Mouse (Mus musculus): ENCODE data around the gene Bglap. TPM values are rescaled to one million over a fixed set of nuclear protein-coding genes. Genes with fewer than 3 reads are reported as not detected.
"Not testable (repeated sequence)": the region's sequence is repeated elsewhere in the genome, so short reads cannot be mapped to it uniquely, and the experiment has no call there.

Bglap gene
- not detected in 2 replicates for polyA plus RNA-seq (2014; fragmentation: Nextera tagmentation; extraction: Ambion mirVana)

DNA sequence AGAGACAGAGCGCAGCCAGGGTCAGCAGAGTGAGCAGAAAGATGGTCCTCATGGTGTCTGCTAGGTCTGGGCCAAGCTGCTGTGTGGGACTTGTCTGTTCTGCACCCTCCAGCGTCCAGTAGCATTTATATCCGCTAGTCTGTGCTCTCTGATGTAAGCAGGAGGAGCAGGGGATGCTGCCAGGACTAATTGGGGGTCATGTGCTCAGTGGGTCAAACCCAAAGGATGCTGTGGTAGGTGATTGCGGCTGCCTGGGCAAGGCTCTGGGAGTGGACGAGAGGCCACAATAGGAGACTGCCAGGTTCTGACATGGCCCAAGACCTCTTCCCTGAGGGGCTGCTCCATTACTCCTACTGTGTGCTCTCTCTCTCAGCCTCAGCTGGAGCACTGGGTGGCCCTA, at the start of gene Bglap:
TSS of gene Bglap (minus strand) at position 101 of the 400 bp plus-strand sequence.
- no peak within 1 kb of the TSS for H3K4me3 ChIP-seq (ENCODE audit: low read depth, low read length)
- ATAC-seq (ENCODE audit: insufficient number of reproducible peaks, low FRiP score, low TSS enrichment, low read depth) (no peak), DNase-seq (ENCODE audit: low spot score) (no peak)
- H3K4me2 ChIP-seq (ENCODE audit: low read depth, severe bottlenecking), result no peak within 1 kb of the TSS
- no peaks in the 10 kb centered on the region for H3K9me3 ChIP-seq (ENCODE audit: control insufficient read depth, low read length)
- 64% methylated on average over 5 of the region's 5 CpGs for WGBS
- H3K36me3 ChIP-seq (ENCODE audit: control insufficient read depth, insufficient read depth, low read length), result no peaks in the 10 kb centered on the region
- no peaks in the 10 kb centered on the region for H3K27me3 ChIP-seq (ENCODE audit: control insufficient read depth, insufficient read depth, low read length)
- H3K4me1 ChIP-seq (ENCODE audit: control insufficient read depth, insufficient read depth, low read length), result no peaks in the 10 kb centered on the region
- no peak within 1 kb of the TSS for H3K9ac ChIP-seq (ENCODE audit: low read length)
- H3K27ac ChIP-seq (replicated peaks; ENCODE audit: low read depth, low read length), result no peak within 1 kb of the TSS

DNA sequence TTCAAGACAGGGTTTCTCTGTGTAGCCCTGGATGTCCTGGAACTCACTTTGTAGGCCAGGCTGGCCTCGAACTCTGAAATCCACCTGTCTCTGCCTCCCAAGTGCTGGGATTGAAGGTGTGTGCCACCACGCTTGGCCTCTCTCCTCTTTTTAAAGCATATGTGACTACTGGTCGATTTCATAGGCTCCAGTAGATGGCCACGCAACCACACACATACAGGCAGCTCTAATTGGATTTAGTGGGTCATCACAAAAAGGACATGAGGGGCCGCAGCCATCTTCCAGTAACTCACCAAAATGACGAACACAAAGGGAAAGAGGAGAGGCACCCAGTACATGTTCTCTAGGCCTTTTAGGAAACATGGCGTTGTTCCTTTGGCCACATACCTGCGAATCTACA, 44.4 kb upstream of the Bglap start:
- not testable (repeated sequence) for H3K36me3 ChIP-seq (ENCODE audit: control insufficient read depth, insufficient read depth, low read length); H3K27ac ChIP-seq (replicated peaks; ENCODE audit: low read depth, low read length); H3K9ac ChIP-seq (ENCODE audit: low read length); H3K4me2 ChIP-seq (ENCODE audit: low read depth, severe bottlenecking); H3K4me1 ChIP-seq (ENCODE audit: control insufficient read depth, insufficient read depth, low read length); H3K4me3 ChIP-seq (ENCODE audit: low read depth, low read length); DNase-seq (ENCODE audit: low spot score); ATAC-seq (ENCODE audit: insufficient number of reproducible peaks, low FRiP score, low TSS enrichment, low read depth); H3K9me3 ChIP-seq (ENCODE audit: control insufficient read depth, low read length); H3K27me3 ChIP-seq (ENCODE audit: control insufficient read depth, insufficient read depth, low read length)
- 78% methylated on average over 8 of the region's 8 CpGs for WGBS

DNA sequence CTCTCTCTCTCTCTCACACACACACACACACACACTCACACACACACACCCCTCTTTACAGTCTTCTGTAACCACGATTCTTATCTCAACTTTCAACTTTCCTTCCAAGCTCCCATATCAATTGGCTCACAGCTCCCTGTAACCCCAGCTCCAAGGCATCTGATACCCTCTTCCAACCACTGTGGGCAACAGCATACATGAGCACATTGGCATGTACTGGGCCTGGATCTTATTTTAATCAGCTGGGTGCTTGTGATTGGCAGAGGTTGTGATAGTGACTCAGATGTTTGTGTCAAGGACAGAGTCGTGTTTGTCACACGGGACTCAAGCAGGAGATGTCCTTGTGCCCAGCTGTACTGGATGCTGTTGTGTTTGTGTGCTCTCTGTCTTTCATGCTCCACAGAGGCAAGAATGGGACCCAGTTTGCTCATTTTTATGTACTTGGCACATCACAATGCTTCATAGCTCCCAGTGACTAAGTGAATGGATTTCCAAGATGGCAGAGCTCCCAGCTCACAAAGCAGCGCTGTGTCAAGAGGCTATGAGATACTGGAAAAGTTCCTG, 43.2 kb upstream of the Bglap start:
- no peaks in the 10 kb centered on the region for H3K36me3 ChIP-seq (ENCODE audit: control insufficient read depth, insufficient read depth, low read length)
- H3K4me3 ChIP-seq (ENCODE audit: low read depth, low read length), result no peak overlapping the region
- no peak overlapping the region for H3K4me2 ChIP-seq (ENCODE audit: low read depth, severe bottlenecking)
- H3K9ac ChIP-seq (ENCODE audit: low read length), result no peak overlapping the region
- no peak for ATAC-seq (ENCODE audit: insufficient number of reproducible peaks, low FRiP score, low TSS enrichment, low read depth)
- DNase-seq (ENCODE audit: low spot score), result no peak
- peaks cover 5% of the 10 kb centered on the region for H3K4me1 ChIP-seq (ENCODE audit: control insufficient read depth, insufficient read depth, low read length)
- no peaks in the 10 kb centered on the region for H3K27me3 ChIP-seq (ENCODE audit: control insufficient read depth, insufficient read depth, low read length)
- no peak overlapping the region for H3K27ac ChIP-seq (replicated peaks; ENCODE audit: low read depth, low read length)
- 82% methylated on average over 4 of the region's 4 CpGs for WGBS
- no peaks in the 10 kb centered on the region for H3K9me3 ChIP-seq (ENCODE audit: control insufficient read depth, low read length)

DNA sequence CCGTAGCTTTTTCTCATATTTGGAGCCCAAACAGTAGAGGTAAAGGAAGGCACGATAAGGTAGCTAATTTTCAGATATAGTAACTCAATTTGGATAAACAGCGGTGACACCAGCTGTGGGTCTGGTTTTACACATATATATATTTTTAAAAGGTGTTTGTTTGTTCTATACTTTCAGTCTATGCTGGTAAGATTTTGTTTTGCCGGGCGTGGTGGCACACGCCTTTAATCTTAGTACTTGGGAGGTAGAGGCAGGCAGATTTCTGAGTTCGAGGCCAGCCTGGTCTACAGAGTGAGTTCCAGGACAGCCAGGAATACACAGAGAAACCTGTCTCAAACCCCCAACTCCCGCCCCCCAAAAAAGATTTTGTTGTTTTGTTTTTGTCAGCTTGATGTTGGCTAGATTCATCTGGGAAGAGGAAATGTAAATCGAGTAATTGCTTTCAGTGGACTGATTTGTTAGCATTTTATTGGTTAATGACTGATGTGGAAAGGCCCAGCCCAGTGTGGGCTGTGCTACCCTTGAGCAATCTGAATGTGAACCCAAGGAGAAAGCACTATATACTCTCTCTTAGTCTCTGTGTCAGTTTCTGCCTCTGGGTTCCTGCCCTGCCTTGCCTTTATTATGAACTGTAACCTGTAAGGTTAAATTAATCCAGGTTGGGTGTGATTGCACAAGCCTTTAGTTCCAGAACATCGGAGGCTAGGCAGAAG, 41.6 kb upstream of the Bglap start:
- Histone ChIP-seq H3K4me3 (ENCODE audit: low read depth, low read length) (no peak overlapping the region), H3K36me3 (ENCODE audit: control insufficient read depth, insufficient read depth, low read length) (no peaks in the 10 kb centered on the region; the same call in 1 of the 2 replicates), H3K4me2 (ENCODE audit: low read depth, severe bottlenecking) (no peak overlapping the region), H3K9me3 (ENCODE audit: control insufficient read depth, low read length) (no peaks in the 10 kb centered on the region), H3K27ac (replicated peaks; ENCODE audit: low read depth, low read length) (no peak overlapping the region), H3K9ac (ENCODE audit: low read length) (no peak overlapping the region), H3K4me1 (ENCODE audit: control insufficient read depth, insufficient read depth, low read length) (peaks cover 5% of the 10 kb centered on the region), H3K27me3 (ENCODE audit: control insufficient read depth, insufficient read depth, low read length) (no peaks in the 10 kb centered on the region)
- WGBS, result 83% methylated on average over 10 of the region's 10 CpGs
- DNase-seq (ENCODE audit: low spot score), result no peak
- no peak for ATAC-seq (ENCODE audit: insufficient number of reproducible peaks, low FRiP score, low TSS enrichment, low read depth)

DNA sequence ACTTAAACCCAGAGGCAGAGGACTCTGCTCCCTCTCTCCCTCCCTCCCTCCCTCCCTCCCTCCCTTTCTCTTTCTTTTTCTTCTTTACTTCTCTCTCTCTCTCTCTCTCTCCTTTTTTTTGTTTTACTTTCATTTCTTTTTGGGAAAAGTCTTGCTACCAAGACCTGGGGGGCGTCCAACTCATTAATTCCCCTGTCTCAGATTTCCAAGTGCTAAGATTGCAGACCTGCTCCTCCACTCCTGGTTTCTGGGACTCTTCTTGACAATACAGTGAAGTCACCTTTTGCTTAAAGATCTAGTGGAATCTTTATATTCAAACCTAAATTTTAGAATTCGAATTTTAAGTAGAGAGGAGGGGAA, 41.0 kb upstream of the Bglap start:
- 9% methylated on average over 2 of the region's 2 CpGs for WGBS
- peak overlapping the region; percentile 73; the same call in 1 of the 2 replicates for H3K4me3 ChIP-seq (ENCODE audit: low read depth, low read length)
- H3K4me2 ChIP-seq (ENCODE audit: low read depth, severe bottlenecking), result peak overlapping the region; percentile 89; the same call in 1 of the 2 replicates
- DNase-seq (ENCODE audit: low spot score) (no peak), ATAC-seq (ENCODE audit: insufficient number of reproducible peaks, low FRiP score, low TSS enrichment, low read depth) (no peak)
- H3K36me3 ChIP-seq (ENCODE audit: control insufficient read depth, insufficient read depth, low read length), result peaks cover 3% of the 10 kb centered on the region; the same call in 1 of the 2 replicates
- peaks cover 5% of the 10 kb centered on the region for H3K4me1 ChIP-seq (ENCODE audit: control insufficient read depth, insufficient read depth, low read length)
- no peak overlapping the region for H3K9ac ChIP-seq (ENCODE audit: low read length)
- H3K27me3 ChIP-seq (ENCODE audit: control insufficient read depth, insufficient read depth, low read length), result no peaks in the 10 kb centered on the region
- H3K27ac ChIP-seq (replicated peaks; ENCODE audit: low read depth, low read length), result no peak overlapping the region
- H3K9me3 ChIP-seq (ENCODE audit: control insufficient read depth, low read length), result no peaks in the 10 kb centered on the region

DNA sequence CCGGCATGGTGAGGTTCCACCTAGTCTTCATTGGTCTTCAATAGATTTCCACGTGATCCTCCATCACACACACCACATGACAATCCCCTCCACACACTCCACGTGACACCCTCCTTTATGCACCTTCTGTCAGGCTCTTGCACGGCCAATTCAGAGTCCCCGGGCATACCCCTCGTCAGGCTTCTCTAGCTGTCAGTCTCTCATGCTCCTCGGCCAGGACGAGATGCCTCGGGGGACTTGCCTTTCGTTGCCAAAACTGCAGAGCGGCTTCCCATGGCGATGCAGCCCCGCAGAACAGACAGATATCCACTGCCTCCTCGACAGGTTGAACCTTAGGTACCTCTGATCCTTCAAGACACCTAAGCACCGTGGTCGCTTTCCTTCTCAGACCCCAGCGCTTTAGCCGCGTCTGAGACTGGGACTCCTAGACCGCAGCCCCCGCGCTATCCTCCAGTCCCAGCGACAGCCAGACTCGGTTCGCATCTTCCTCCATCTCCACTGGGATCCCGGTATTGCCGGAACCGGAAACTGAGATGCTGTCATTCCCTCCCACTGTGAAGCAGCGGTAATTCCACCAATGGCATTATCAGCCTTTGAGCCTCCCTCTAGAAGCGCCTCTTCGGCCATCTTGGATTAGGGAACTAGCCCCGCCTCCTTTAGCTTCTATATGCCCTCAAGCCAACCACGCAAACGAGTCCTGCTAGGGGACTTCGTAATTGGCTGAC, 40.5 kb upstream of the Bglap start, which contains the start of gene Slc25a44:
TSS of gene Slc25a44 (minus strand) at position 535 of the 725 bp plus-strand sequence.
- H3K36me3 ChIP-seq (ENCODE audit: control insufficient read depth, insufficient read depth, low read length), result peaks cover 6% of the 10 kb centered on the region; the same call in 1 of the 2 replicates
- no peaks in the 10 kb centered on the region for H3K27me3 ChIP-seq (ENCODE audit: control insufficient read depth, insufficient read depth, low read length)
- H3K27ac ChIP-seq (replicated peaks; ENCODE audit: low read depth, low read length), result no peak within 1 kb of the TSS
- WGBS, result 1% methylated on average over 35 of the region's 35 CpGs
- ATAC-seq (ENCODE audit: insufficient number of reproducible peaks, low FRiP score, low TSS enrichment, low read depth) (peak; percentile 96), DNase-seq (ENCODE audit: low spot score) (peak; percentile 91)
- peak within 1 kb of the TSS; percentile 89 for H3K4me2 ChIP-seq (ENCODE audit: low read depth, severe bottlenecking)
- H3K4me3 ChIP-seq (ENCODE audit: low read depth, low read length), result peak within 1 kb of the TSS; percentile 73
- peaks cover 5% of the 10 kb centered on the region for H3K4me1 ChIP-seq (ENCODE audit: control insufficient read depth, insufficient read depth, low read length)
- H3K9ac ChIP-seq (ENCODE audit: low read length), result peak within 1 kb of the TSS; percentile 44
- H3K9me3 ChIP-seq (ENCODE audit: control insufficient read depth, low read length), result no peaks in the 10 kb centered on the region

DNA sequence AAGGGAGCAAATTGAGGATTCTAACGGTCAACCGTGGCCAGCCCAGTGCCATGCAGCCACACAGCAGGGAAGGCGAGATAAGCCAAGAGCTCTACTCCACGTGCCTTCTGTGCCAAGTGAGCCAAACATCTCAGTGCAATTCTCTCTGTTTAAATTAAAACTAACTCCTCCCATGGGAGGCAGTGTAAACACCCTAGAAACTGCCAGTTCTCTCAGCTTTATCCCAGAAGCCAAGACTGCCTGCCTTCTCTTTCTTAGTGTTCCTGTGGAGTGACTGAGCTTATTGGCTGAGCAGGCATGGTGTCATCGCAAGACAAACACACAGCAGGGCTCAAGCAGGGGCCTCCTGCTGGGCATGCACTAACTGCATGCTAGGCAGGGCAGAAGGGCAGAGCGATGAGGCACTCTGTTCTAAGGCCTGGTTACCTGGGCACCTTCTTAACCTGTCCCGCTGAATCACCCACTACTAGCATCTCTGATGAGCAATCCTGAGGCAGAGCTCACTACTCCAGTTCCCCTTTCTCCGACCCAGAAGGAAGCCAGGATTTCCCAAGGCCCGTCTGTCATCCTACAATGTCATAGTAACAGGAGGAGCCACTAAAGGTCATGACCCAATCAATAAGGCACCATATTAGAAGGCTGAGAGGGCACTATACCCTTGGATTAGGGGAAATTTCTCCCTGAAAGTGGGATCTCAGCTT, 37.9 kb upstream of the Bglap start:
- H3K27ac ChIP-seq (replicated peaks; ENCODE audit: low read depth, low read length), result no peak overlapping the region
- H3K9me3 ChIP-seq (ENCODE audit: control insufficient read depth, low read length), result no peaks in the 10 kb centered on the region
- no peaks in the 10 kb centered on the region for H3K27me3 ChIP-seq (ENCODE audit: control insufficient read depth, insufficient read depth, low read length)
- ATAC-seq (ENCODE audit: insufficient number of reproducible peaks, low FRiP score, low TSS enrichment, low read depth), result no peak
- DNase-seq (ENCODE audit: low spot score), result no peak
- H3K9ac ChIP-seq (ENCODE audit: low read length), result no peak overlapping the region
- peaks cover 5% of the 10 kb centered on the region for H3K4me1 ChIP-seq (ENCODE audit: control insufficient read depth, insufficient read depth, low read length)
- H3K36me3 ChIP-seq (ENCODE audit: control insufficient read depth, insufficient read depth, low read length), result peaks cover 9% of the 10 kb centered on the region; the same call in 1 of the 2 replicates
- 54% methylated on average over 9 of the region's 9 CpGs for WGBS
- H3K4me3 ChIP-seq (ENCODE audit: low read depth, low read length), result no peak overlapping the region
- H3K4me2 ChIP-seq (ENCODE audit: low read depth, severe bottlenecking), result no peak overlapping the region

DNA sequence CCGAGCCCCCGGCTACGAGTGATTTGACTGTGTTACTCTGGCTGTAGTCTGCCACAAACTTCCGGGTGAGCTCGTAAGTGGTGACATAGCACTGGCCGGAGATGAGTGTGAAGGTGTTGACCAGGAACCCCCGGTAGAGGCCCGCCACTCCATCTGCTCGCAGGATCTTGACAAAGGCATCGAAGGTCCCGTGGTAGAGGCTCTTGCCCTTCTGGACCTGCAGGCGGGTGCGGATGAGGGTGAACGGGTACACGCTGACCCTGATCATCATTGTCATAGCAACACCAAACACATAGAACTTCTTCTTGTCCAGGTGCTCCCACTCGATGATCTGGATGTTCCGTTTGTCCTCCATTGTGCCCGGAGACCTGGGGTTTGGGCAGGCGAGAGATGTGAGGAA, 36.5 kb upstream of the Bglap start:
- Histone ChIP-seq H3K9me3 (ENCODE audit: control insufficient read depth, low read length) (no peaks in the 10 kb centered on the region), H3K27ac (replicated peaks; ENCODE audit: low read depth, low read length) (no peak overlapping the region), H3K4me2 (ENCODE audit: low read depth, severe bottlenecking) (no peak overlapping the region), H3K4me3 (ENCODE audit: low read depth, low read length) (no peak overlapping the region), H3K9ac (ENCODE audit: low read length) (no peak overlapping the region), H3K4me1 (ENCODE audit: control insufficient read depth, insufficient read depth, low read length) (peaks cover 5% of the 10 kb centered on the region), H3K27me3 (ENCODE audit: control insufficient read depth, insufficient read depth, low read length) (no peaks in the 10 kb centered on the region), H3K36me3 (ENCODE audit: control insufficient read depth, insufficient read depth, low read length) (peaks cover 11% of the 10 kb centered on the region; the same call in 1 of the 2 replicates)
- ATAC-seq (ENCODE audit: insufficient number of reproducible peaks, low FRiP score, low TSS enrichment, low read depth), result no peak
- 93% methylated on average over 19 of the region's 19 CpGs for WGBS
- no peak for DNase-seq (ENCODE audit: low spot score)

All from limb, embryonic 11.5 days (tissue).